Mouse (Mus musculus) heart, postnatal 36 days (tissue): ENCODE measurements at regions not wholly inside any gene's neighbourhood (a gene's known extent, or its start where the extent isn't known, plus 50 kb on each side); places are given as distances from the start of the nearest gene placed in this dataset.

Experiments
- DNase-seq, 2 experiments: peaks; one replicate each; pipeline ENCODE4 v3.0.0; 2021 to 2022
- intact Hi-C: fragments of 180-260 bp; cut with DNase I; formaldehyde crosslinking; loops from one replicate; pipeline ENCODE4 v1.15.1; 2025

GRCm38 (mm10) chr1:43247609-43248008, 50.8 kb upstream of the Fhl2 start:
- peak in 1 of 2 experiments; percentile 15 for DNase-seq

GRCm38 (mm10) chr1:43250281-43250680, 53.5 kb upstream of the Fhl2 start:
- intact Hi-C loops = no loop called here
- DNase-seq = peak; percentile 72 to 73

More at GRCm38 (mm10) chr1:43247609-43248008, 50.8 kb upstream of the Fhl2 start:
- intact Hi-C loops = loop anchor here (2.0 kb wide), 1 partner anchor 51 kb away; the partner anchor contains the start of gene Fhl2

- intact Hi-C loops = no loop called here
- DNase-seq = no peak
Measured at GRCm38 (mm10) chr1:43251356-43251755, 54.6 kb upstream of the Fhl2 start.

GRCm38 (mm10) chr1:43254129-43254528, 57.3 kb upstream of the Fhl2 start:
- intact Hi-C loops = no loop called here
- DNase-seq = no peak

- DNase-seq = no peak
- intact Hi-C loops = no loop called here
Measured at GRCm38 (mm10) chr1:43256078-43256477, 59.3 kb upstream of the Fhl2 start.

GRCm38 (mm10) chr1:43257909-43258308, 61.1 kb upstream of the Fhl2 start:
- DNase-seq = peak; percentile 53 to 54
- intact Hi-C loops = loop anchor here (2.0 kb wide), 1 partner anchor 61 kb away; the partner anchor contains the start of gene Fhl2

GRCm38 (mm10) chr1:43259841-43260240, 63.1 kb upstream of the Fhl2 start:
- peak; percentile 57 to 61 for DNase-seq
- intact Hi-C loops = loop anchor here (2.0 kb wide), 1 partner anchor 63 kb away; the partner anchor contains the start of gene Fhl2

- intact Hi-C loops = no loop called here
- DNase-seq = no peak
Measured at GRCm38 (mm10) chr1:43260491-43260890, 63.7 kb upstream of the Fhl2 start.

- intact Hi-C loops = loop anchor here (1.0 to 2.0 kb wide), 4 partner anchors 121 to 350 kb away; no protein-coding TSS in a partner anchor
- DNase-seq = peak; percentile 69 to 70
Measured at GRCm38 (mm10) chr1:43264407-43264889, 67.7 kb upstream of the Fhl2 start.

- DNase-seq = no peak
- intact Hi-C loops = loop anchor here (2.0 kb wide), 1 partner anchor 351 kb away; no protein-coding TSS in a partner anchor
Measured at GRCm38 (mm10) chr1:43265699-43266455, 69.1 kb upstream of the Fhl2 start.

- DNase-seq = no peak
- intact Hi-C loops = no loop called here
Measured at GRCm38 (mm10) chr1:43269685-43270084, 72.9 kb upstream of the Fhl2 start.

GRCm38 (mm10) chr1:43273236-43273868, 76.6 kb upstream of the Fhl2 start:
- intact Hi-C loops = no loop called here
- DNase-seq = no peak

- DNase-seq = no peak
- intact Hi-C loops = no loop called here
Measured at GRCm38 (mm10) chr1:43291736-43292135, 95.0 kb upstream of the Fhl2 start.

GRCm38 (mm10) chr1:43292561-43292960, 95.8 kb upstream of the Fhl2 start:
- intact Hi-C loops = no loop called here
- DNase-seq = no peak

- intact Hi-C loops = no loop called here
- no peak for DNase-seq
Measured at GRCm38 (mm10) chr1:43294221-43295012, 97.6 kb upstream of the Fhl2 start.

- intact Hi-C loops = no loop called here
- DNase-seq = no peak
Measured at GRCm38 (mm10) chr1:43297579-43297978, 100.8 kb upstream of the Fhl2 start.

- intact Hi-C loops = loop anchor here (1.0 to 2.0 kb wide), 3 partner anchors 146 to 440 kb away; partner anchors contain the start of gene Nck2
- DNase-seq = no peak
Measured at GRCm38 (mm10) chr1:43298746-43299145, 102.0 kb upstream of the Fhl2 start.

GRCm38 (mm10) chr1:43299490-43300302, 102.9 kb upstream of the Fhl2 start:
- intact Hi-C loops = loop anchor here (1.0 to 5.0 kb wide), 6 partner anchors 113 to 439 kb away; partner anchors contain the start of gene Nck2
- no peak for DNase-seq

- intact Hi-C loops = loop anchor here (5.0 kb wide), 3 partner anchors 112 to 237 kb away; no protein-coding TSS in a partner anchor
- no peak for DNase-seq
Measured at GRCm38 (mm10) chr1:43300676-43301075, 103.9 kb upstream of the Fhl2 start.
